Comparison of ENCODE assay signal across 28 mouse cellular contexts in the genomic region with DNA sequence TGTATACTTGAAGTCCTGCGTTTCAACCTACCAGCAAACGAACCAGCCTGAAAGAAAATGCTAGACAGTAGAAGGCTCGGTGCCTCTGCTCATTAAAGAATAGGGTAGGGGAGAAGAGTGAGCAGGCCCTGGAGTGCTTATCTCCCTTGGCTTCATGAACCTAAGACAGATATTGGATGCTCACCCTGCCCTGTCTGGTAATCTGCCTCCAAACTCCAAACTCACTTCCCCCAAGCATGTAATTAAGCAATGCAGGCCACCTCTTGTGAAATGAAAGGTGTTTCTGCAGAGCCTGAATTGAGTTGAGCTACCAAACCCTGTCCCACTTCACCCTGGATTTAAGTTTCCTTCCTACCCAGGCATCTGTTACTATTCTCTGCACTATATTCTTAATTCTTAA.
"Had no signal": no experiment of that assay in that cellular context is flagged by ENCODE, and none has a peak within 500 bp of the region (broad histone marks: within the 10 kb centered on the region; RNA-seq: fewer than 3 reads in every experiment).

No protein-coding gene starts in this region.

- H3K9ac ChIP-seq: intestine, embryonic 15.5 days; kidney, embryonic 15.5 days; limb, embryonic 12.5 days; limb, embryonic 15.5 days; liver, embryonic 15.5 days; midbrain, embryonic 13.5 days; neural tube, embryonic 13.5 days had no signal

- H3K27ac ChIP-seq: intestine, embryonic 15.5 days; kidney, embryonic 15.5 days; left cerebral cortex, adult 2 months; limb, embryonic 12.5 days; limb, embryonic 15.5 days; liver, embryonic 15.5 days; midbrain, embryonic 10.5 days; midbrain, embryonic 13.5 days; neural tube, embryonic 13.5 days; stomach, postnatal 0 days had no signal

- H3K4me2 ChIP-seq: intestine, embryonic 15.5 days; kidney, embryonic 15.5 days; limb, embryonic 12.5 days; limb, embryonic 15.5 days; liver, embryonic 11.5 days; liver, embryonic 15.5 days; midbrain, embryonic 13.5 days; neural tube, embryonic 13.5 days had no signal

- H3K4me3 ChIP-seq: intestine, embryonic 15.5 days; kidney, embryonic 15.5 days; left cerebral cortex, adult 2 months; limb, embryonic 12.5 days; limb, embryonic 15.5 days; liver, embryonic 15.5 days; megakaryocyte, embryonic 14.5 days; midbrain, embryonic 10.5 days; midbrain, embryonic 13.5 days; myocyte; neural tube, embryonic 13.5 days had no signal

- H3K27me3 ChIP-seq: intestine, embryonic 15.5 days; kidney, embryonic 15.5 days; limb, embryonic 15.5 days; liver, embryonic 15.5 days; midbrain, embryonic 13.5 days; neural tube, embryonic 13.5 days had no signal

- ATAC-seq: intestine, embryonic 15.5 days; midbrain, embryonic 13.5 days; midbrain, embryonic 16.5 days had no signal

- H3K4me1 ChIP-seq: limb, embryonic 12.5 days; limb, embryonic 15.5 days; liver, embryonic 15.5 days; midbrain, embryonic 13.5 days; neural tube, embryonic 13.5 days had no signal

- H3K36me3 ChIP-seq: intestine, embryonic 15.5 days; kidney, embryonic 15.5 days; limb, embryonic 12.5 days; limb, embryonic 15.5 days; liver, embryonic 15.5 days; midbrain, embryonic 13.5 days; neural tube, embryonic 13.5 days had no signal

- H3K9me3 ChIP-seq: intestine, embryonic 15.5 days; kidney, embryonic 15.5 days; limb, embryonic 12.5 days; limb, embryonic 15.5 days; liver, embryonic 15.5 days; megakaryocyte, embryonic 14.5 days; midbrain, embryonic 10.5 days; midbrain, embryonic 13.5 days; neural tube, embryonic 13.5 days had no signal

- DNase-seq: kidney, adult 11 months; kidney, adult 8-10 months; kidney, postnatal 10 days; kidney, postnatal 36 days; layer of hippocampus, postnatal 36 days; left cerebral cortex, postnatal 4 days; lung, adult 2 months; lung, postnatal 14 days; right cerebral cortex, adult 18-20 months; right cerebral cortex, postnatal 14 days; right cerebral cortex, postnatal 4 days; thymus, adult 2 months; thymus, postnatal 14 days; thymus, postnatal 4 days had no signal
